Mouse (Mus musculus) adipocyte (in vitro differentiated cells): Measurements from ENCODE around the gene Fkbpl.

Experiments used
- DNase-seq: peaks from one replicate; pipeline ENCODE4 v3.0.0-alpha.2; 2016; ENCODE audit warnings: low spot score

The Fkbpl gene

DNA sequence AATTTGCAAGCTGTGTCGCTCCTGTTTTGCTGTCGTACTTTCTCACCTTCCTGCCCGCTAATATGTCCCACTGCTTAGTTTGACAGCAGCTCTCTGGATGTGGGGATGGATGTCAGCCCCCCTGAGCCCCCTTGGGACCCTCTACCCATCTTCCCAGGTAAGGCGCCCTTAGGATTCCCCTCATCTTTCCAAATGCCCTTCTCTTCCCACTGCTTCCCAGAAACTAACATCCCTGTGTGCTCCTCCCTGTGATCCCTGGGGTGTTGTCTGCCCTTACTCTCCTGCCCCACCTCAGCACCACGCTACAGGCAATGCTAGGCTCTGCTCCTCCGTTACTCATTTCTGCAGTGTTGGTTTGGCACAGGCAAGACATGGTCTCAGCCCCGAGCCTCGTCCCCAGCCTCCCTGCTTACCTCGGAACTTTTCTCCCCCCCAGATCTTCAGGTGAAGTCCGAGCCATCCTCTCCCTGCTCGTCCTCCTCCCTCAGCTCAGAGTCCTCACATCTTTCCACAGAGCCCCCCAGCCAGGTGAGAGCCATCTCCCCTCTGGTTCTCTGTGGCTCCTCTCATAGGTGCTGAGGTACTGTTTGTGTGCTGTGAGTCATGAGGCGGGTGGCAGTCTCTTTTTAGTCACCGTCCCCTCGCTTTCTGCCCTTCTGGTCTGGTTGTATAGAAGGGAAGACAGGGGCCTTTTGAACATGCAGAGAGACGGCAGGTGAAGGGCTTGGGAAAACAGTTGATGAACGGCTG lies 3.8 kb downstream of the Fkbpl start:
- no peak for DNase-seq

DNA sequence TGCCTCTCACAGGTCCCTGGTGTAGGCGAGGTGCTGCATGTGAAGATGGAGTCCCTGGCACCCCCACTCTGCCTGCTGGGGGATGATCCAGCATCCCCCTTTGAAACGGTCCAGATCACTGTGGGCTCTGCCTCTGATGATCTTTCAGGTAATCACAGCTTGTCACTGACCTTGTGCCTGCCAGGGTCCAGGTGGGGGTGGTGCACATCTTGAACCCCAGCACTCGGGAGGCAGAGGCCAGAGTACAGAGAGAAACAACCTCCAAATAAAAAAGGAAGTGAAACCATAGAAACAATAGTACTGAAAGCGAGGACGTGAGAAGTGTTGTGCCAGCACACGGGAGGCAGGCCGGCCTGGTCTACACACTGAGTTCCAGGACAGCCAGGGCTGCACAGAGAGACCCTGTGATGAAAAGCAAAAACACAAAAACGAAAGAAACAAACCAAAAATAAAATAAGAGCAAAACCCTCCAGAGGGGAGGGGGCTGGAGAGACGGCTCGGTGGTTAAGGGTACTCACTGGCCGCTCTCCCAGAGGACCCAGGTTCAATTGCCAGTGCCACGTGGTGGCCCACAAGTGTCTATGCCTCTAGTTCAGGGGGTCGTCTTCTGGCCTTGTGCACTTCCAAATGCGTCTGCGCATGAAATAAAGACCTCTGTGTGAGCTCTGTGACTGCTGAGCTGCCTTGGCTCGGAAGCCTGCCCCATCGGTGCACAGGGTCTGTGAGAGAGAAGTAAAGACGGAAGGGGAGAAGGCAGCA lies 4.7 kb downstream of the Fkbpl start:
- DNase-seq = no peak

DNA sequence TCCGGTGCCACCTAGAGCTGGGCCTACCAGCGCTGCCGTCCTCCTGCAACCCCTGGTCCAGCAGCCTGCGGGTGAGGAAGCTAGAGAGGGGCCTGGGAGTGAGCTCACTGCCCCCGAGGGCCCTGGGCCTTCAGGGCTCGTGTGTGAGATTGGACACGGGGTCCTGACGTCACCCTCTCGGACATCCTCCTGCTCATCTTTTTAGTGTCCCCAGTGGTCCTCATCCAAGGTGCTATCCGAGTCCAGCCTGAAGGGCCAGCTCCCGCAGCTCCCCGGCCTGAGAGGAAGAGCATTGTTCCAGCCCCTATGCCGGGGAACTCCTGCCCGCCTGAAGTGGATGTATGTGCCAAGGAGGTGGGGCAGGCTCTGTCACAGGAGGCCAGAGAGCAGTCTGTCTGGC lies 6.2 kb downstream of the Fkbpl start:
- no peak for DNase-seq

DNA sequence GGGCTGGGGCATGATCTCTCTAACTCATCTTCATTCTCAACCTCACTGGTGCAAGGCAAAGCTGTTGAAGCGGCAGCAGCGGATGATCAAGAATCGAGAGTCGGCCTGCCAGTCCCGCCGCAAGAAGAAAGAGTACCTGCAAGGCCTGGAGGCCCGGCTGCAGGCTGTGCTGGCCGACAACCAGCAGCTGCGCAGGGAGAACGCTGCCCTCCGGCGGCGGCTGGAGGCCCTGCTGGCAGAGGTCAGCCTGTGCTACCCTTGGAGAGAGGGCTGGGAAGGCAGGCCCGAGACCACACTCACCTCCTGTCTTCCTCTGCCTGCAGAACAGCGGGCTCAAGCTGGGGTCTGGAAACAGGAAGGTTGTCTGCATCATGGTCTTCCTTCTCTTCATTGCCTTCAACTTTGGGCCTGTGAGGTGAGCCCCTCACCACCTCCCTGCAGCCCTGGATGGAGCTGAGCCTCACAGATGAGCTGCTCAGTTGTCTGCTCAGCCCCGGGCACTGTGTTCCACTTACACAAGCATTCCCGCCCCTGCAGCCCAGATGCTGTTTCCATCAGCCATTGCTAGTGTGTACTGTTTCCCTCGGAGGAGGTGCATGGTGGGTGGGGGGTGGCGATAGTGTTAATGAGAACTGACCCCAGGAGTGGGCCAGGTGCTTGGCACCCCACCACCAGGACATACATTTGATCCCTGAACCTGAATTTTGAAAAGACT lies 7.1 kb downstream of the Fkbpl start:
- DNase-seq = no peak

DNA sequence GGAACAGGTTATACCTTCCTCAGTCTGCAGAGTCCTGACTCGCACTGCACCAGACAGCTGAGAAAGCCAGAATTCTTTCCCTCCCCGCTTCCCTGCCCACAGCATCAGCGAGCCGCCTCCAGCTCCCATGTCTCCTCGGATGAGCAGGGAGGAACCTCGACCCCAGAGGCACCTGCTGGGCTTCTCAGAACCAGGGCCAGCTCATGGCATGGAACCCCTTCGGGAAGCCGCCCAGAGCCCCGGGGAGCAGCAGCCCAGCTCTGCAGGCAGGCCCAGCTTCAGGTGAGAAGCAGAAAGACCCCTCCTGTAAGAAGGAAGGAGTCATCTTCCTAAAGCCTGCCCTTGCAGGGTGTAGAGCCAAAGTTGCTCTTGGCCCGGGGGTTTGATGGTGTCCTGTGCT lies 8.0 kb downstream of the Fkbpl start:
- no peak for DNase-seq

DNA sequence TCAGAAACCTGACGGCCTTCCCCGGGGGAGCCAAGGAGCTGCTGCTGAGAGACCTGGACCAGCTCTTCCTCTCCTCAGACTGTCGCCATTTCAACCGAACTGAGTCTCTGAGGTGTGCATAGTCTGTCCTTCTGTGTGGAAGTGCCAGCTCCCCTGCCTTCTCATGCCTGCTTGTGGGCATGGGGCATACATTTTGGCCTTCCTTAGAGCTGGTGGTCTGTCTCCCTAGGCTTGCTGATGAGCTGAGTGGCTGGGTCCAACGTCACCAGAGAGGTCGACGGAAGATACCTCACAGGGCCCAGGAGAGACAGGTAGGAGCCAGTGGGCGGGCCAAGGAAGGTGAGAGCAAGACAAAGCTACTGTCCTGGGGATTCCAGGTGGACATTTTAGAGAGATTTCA lies 8.4 kb downstream of the Fkbpl start:
- DNase-seq = no peak

DNA sequence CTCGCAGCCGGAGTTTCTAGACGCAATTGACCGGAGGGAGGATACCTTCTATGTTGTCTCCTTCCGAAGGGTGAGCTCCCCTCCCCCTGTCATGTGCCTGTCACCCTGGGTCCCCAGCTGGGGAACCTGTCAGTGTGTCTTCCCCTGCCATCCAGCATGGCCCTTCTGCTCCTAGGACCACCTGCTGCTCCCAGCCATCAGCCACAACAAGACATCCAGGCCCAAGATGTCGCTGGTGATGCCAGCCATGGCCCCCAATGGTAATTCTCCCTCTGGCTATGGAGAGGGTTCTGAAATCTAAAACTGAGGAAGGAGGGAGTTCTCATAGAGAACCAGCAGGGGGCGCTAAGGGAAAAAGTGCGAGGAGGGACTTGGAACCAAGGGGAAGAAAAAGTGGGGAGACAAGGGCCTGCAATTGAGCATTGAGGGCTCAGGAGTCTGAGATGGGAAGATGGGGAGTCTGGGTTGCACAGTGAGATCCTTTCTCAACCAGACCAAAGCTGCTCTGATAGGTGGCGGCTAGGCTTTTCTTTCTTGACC lies 9.3 kb downstream of the Fkbpl start:
- DNase-seq = peak; percentile 83

DNA sequence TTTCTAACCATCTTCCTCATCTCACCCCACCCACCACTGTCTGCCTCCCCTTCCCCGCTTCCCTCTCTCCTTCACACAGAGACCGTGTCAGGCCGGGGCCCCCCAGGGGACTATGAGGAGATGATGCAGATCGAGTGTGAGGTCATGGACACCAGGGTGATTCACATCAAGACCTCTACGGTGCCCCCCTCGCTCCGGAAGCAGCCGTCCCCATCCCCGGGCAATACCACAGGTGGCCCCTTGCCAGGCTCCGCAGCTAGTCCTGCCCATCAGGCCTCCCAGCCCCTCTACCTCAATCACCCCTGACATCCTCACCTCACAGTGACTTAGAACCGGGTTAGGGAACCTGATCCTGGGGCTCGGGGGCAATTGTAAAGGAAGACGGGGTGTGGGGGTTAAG lies 9.8 kb downstream of the Fkbpl start:
- no peak for DNase-seq

DNA sequence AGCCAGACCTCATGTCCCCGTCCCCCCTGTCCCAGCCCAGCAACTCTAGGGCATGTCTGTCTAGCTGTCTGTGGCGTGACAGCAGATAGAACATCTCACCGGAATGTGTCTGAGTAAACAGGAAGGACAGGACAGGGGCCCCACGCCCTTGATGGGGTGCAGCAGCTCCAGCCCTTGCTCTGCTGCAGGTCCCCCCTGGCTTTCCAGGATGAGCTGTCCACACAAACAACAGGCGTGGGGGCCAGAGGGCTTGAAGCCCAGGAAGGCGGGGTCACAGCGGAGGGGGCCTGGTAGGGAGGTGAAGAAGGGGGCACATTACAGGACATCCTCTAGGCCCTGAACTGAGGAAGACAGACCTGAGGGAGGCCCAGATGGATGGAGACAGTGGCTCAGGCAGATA lies 10.6 kb downstream of the Fkbpl start:
- no peak for DNase-seq

DNA sequence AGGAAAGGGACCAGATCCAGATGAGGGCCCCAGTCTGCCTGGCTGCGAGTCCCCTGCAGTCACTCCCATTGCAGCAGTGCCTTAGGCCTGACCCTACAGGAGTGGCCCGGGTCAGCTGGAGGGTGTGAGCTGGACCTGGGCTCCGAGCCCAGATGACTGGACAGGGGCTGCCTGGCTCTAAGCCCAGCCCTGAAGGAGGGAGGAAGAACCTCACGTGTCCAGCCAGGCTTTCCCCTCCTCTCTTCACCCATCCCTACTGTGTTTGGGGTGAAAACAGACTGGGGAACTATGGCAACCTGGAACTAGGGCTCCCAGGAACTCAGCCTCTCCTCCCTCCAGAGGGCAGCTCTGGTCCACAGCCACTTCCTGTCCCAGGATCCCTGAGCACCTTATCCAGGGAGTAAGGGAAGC lies 11.0 kb downstream of the Fkbpl start:
- peak; percentile 96 for DNase-seq

DNA sequence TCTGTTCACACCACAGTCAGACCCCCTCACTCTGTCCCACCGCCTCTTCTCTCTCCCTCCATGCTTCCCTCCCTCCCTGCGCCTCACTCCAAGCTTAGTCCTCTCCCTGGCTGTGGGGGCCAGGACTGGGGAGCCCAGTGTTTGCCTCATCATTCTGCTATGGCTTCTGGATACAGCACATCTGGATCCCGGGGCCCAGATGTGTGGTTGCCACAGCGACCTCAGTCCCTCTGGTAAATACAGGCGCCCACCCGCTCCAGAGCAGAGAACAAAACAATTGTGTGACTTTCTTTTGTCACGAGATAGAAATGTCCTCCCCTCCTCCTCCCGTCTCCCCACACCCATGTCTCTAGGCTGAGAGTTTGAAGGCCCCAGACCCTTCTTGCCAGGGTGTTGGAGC lies 12.1 kb downstream of the Fkbpl start:
- no peak for DNase-seq

DNA sequence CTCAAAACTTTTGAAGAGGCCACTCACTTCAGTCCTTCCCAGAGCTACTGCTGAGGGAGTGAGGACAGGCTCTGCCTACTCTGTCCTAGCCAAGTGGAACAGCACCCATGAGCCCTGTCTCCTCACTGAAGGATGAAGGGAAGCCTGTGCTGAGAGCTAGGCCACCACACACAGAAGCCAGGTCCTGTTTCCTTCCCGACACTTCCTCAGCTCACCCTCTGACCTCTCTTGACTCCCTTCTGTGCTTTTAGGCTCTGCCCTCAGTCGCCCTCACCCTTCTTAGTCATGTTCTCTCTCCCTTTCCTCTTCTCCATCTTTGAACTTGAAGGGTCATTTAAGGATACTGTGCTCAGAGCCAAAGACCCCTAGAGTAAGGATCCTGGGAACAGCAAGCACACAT lies 12.7 kb downstream of the Fkbpl start:
- DNase-seq = no peak

DNA sequence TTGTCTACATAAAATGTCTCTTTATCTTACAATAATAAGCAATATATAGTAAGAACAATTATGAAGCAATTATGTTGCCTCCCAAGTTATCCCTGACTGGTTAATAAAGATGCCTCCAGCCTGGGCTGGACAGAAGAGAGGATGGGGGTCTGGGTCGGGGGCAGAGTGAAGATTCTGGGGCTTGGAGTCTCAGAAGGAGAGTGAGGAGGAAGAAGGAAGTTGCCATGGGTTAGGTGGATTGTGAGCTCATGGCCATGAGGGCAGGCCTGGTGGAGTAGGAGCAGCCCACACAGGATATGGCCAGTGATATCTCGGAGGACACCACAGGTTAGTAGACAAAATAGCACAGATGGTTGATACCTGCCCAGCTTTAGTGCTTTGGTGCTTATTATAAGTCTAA lies 13.6 kb downstream of the Fkbpl start:
- DNase-seq = no peak

DNA sequence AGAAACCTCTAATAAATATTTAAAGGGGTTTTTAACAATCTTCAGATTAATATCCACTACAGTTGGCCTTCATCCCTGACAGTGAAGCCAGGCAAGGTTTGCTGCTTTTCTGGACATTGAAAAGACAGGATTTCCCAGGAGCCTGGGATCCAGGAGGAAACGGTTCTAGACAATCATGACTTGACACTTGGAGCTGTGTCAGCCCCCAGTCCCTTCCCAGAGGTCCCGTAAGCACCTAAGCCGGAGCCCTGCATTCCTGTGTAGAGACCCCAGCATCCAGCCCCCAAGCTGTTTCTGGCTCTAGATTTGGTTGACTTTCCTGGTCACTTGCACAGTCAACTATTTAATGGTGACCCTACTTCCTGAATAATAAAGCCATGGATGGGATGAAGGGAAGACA lies 14.0 kb downstream of the Fkbpl start:
- DNase-seq = no peak

DNA sequence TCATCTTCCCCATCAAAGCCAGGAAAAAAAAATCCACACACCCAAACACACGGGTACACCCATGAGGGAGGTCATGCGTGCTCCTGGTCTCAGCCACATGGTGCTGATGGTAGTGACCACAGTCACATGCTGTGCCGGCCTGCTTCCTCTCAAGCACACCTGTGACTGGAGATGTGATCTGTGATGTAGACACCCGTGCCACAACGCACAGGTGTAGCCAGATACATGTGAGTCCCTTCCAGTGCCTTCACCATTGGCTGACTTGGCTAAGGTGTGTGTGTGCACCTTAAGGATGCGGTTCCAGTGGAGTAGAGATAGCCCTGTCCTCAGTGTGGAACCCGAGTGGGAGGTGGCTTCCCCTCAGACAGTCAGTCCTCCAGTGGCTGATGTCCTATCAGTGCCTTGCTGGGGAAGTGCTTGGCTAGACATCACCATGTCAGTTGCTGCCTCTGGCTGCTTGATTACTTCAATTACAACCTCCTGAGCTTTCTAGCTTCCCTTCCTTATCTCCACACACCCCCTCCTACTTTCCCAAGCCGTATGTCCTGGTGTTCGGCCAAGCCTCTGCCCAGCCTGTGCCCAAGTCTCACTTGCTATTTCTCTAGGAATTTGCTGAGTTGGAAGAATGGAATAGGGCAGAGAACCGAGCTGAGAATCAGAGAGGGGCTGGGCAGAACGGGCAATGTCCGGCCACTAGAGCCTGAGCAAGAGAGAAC lies 14.8 kb downstream of the Fkbpl start:
- no peak for DNase-seq

DNA sequence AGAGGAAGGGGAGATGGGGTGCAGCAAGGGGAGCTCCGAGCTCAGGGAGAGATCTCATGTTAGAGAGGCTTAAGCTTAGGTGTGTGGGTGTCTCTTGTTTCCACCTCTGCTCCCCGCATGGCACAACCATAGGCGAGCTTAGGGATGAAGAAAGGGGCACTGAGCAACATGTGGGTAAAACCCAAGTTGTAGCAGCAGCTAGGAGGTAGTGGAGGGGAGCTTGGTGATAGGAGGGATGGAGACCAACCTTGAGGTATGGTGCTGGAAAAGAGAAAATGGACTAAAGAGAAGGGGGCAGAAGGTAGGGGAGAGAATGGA lies 15.3 kb downstream of the Fkbpl start:
- DNase-seq = no peak

DNA sequence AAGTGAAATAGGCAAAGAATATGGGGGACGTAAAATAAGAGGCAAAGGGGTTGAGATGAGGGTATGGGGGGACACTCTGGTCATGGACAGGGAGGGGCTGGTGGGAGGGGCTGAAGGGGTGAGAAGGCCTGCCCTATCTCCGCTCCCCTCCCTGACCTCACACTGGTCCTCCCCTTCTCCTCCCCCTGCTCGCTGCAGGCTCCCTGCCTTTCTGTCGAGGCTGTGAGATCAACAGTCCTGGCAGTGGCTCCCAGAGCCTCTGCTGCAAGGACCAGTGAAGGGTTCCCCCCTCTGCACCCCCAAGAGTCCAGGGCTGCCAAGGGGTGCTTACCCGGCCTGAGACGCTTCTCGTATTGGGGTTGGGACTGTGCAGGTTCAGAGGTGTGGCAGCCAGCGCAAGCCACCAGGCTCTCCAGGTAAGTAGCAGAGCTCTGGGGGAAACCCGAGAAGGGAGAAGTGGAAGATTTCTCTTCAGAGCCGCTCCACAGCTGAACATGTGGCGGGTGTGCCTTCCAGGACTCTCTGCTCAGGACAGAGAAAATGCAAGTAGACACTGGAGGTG lies 15.8 kb downstream of the Fkbpl start:
- no peak for DNase-seq

DNA sequence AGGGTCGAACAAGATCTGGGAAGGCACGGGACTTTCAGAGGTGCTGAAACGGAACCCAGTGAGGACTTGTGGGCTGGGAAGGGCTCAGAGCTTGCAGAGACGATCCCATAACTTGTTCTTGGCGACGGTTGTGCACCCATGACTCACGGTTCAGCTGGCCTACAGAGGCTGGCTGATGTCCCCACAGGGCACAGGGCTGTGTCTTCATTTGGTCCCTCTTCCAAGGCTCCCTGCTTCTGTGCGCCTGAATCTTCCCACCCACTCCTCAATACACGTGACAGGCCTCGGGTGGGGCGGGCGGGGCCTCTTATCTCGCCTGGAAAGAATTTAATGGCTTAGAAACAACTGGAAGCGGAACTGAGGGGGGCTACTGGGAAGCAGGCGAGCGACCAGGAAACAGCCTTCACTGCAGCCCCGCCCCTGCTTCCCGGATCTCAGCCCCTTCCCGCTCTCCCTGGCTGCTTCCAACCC lies 16.6 kb downstream of the Fkbpl start:
- DNase-seq = peak; percentile 69

DNA sequence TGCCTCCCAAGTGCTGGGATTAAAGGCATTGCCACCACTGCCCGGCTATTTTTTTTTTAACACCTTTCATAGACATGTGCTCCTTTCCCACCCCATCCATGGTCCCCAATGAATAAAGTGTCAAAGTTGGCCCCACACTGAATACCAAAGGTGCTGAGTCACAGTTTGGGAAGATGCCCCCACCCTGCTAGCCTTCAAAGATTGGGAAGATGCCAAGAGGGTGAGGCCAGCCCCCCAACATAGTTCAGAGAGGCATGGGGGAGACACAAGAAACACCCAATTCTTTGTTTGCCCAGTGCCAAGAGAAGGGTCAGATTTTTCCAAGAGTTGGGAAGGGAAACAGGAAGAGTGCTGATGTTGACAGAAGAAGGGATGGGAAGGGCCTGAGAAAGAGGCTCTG lies 17.9 kb downstream of the Fkbpl start:
- DNase-seq = no peak

DNA sequence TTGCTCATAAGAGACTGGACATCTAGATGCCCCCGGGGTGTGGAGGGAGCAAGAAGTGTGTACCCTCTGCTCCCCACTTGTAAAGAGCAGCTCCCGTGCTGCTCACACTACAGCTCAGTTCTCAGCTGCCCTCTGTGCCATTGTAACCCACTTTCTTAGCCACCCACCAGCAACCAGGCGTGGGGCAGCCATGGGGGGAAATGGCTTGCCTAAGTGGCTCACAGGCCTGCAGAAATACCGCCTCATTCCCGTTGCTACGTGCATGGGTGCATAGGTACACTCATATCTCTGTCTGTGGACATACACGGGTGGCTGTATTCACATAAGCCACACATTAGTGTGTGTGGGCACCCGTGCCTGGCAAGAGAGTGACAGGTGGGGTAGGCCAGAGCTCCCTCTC lies 18.4 kb downstream of the Fkbpl start:
- no peak for DNase-seq

DNA sequence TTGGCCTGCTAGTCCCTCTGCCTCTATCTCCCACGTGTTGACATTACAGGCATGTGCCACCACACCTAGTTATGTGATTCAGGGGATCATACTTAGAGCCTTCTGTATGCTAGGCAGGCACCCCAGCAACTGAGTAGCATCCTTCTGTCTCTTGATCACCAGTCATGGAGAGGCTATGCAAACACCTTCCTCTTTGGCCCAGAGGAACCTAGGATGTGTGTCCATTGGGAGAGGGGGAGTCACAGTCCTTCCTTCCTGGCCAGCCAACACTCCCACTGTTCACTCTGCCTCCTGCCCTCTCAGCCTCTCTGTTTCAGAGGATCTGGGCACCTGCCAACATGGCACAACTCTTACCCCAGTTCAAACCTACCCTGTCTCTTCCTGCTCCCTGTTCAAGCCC lies 19.0 kb downstream of the Fkbpl start:
- no peak for DNase-seq

DNA sequence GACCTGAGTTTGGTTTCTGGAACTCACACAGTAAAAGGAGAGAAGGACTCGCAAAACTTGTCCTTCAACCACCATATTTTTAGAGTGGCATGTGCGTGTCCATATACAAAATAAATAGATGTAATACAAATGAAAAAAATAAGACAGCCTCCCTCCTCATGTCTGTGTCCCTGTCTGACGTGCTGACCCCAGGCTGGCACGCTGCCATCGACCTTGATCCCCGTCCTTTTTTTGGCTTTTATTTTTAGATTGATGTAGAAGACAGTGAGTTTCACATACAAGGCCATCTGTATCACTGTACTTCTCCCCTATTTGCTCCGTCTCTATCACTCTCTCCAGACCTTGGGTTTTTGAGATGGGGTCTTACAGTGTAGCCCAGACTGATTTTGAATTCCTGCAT lies 19.9 kb downstream of the Fkbpl start:
- DNase-seq = no peak
